ENCODE assay signal across 8 mouse cellular contexts in genomic region chr8:3387286-3387685, GRCm38 (mm10). TPM values are rescaled to one million over a fixed set of nuclear protein-coding genes. Genes with fewer than 3 reads are reported as not detected.
DNase-seq lines count a peak whose midpoint lies in the region; ATAC-seq lines count a peak whose summit lies in the region.

No protein-coding gene starts in this region.

- no peak for ATAC-seq in neural tube, embryonic 15.5 days (ENCODE audit: low FRiP score)
- peak; percentile 69; the same call in 1 of the 2 replicates for ATAC-seq in kidney, embryonic 15.5 days (replicated peaks; ENCODE audit: low FRiP score)

- no peak overlapping the region for H3K4me2 ChIP-seq in neural tube, embryonic 15.5 days
- no peak overlapping the region for H3K4me2 ChIP-seq in kidney, embryonic 15.5 days

- no peak overlapping the region for H3K9ac ChIP-seq in neural tube, embryonic 15.5 days (replicated peaks)
- H3K9ac ChIP-seq in kidney, embryonic 15.5 days, result no peak overlapping the region

- no peak overlapping the region for H3K27ac ChIP-seq in neural tube, embryonic 15.5 days (replicated peaks)
- no peak overlapping the region for H3K27ac ChIP-seq in kidney, embryonic 15.5 days

- H3K9me3 ChIP-seq in neural tube, embryonic 15.5 days (replicated peaks), result no peaks in the 10 kb centered on the region
- no peaks in the 10 kb centered on the region for H3K9me3 ChIP-seq in kidney, embryonic 15.5 days (replicated peaks)

- 46% methylated on average over 6 of the region's 6 CpGs for WGBS in neural tube, embryonic 15.5 days
- 48% methylated on average over 6 of the region's 6 CpGs for WGBS in kidney, embryonic 15.5 days

- H3K27me3 ChIP-seq in neural tube, embryonic 15.5 days (replicated peaks), result no peaks in the 10 kb centered on the region
- H3K27me3 ChIP-seq in kidney, embryonic 15.5 days, result no peaks in the 10 kb centered on the region

- H3K36me3 ChIP-seq in neural tube, embryonic 15.5 days, result no peaks in the 10 kb centered on the region
- H3K36me3 ChIP-seq in kidney, embryonic 15.5 days, result no peaks in the 10 kb centered on the region

- H3K4me3 ChIP-seq in neural tube, embryonic 15.5 days (replicated peaks), result no peak overlapping the region
- H3K4me3 ChIP-seq in kidney, embryonic 15.5 days (replicated peaks), result no peak overlapping the region

- H3K4me1 ChIP-seq in neural tube, embryonic 15.5 days, result peaks cover 3% of the 10 kb centered on the region
- peaks cover 3% of the 10 kb centered on the region for H3K4me1 ChIP-seq in kidney, embryonic 15.5 days

- peak; percentile 61 for DNase-seq in neural tube, embryonic 10.5 days (ENCODE audit: extremely low spot score, low spot score)
- DNase-seq in c-Kit-positive CD71-positive TER-119-negative erythroid progenitor cells, embryonic 14.5 days (ENCODE audit: low read depth), result peak; percentile 60
- peak; percentile 62 for DNase-seq in gastrocnemius, adult 18-20 months (ENCODE audit: low spot score)
- DNase-seq in lung, adult 18-20 months, result peak; percentile 57 to 70
- peak; percentile 61 for DNase-seq in ovary, postnatal 14 days (ENCODE audit: low spot score)
- DNase-seq in thymus, postnatal 10 days (ENCODE audit: low spot score in 2 of 2), result peak; percentile 38 to 72

RNA-seq across cellular contexts. Expression of gene Arhgef18, which starts 5.5 kb away (rescaled TPM):
- polyA plus RNA-seq in neural tube, embryonic 15.5 days (2015; fragmentation: Nextera tagmentation; extraction: Ambion mirVana), result 8.1 and 9.5 TPM in 2 replicates
- 10 to 100 TPM in 1 of 2 experiments, 1 to 10 TPM in 1; 8.4 to 10.5 TPM for total RNA-seq in gastrocnemius, adult 18-20 months (2021)
- polyA plus RNA-seq in kidney, embryonic 15.5 days (2015; fragmentation: Nextera tagmentation; extraction: Ambion mirVana), result 10.9 and 11.2 TPM in 2 replicates

RNA-seq across cellular contexts. Expression of gene A430078G23Rik, which starts 34.1 kb away (rescaled TPM):
- 1.1 TPM in 1 of 2 replicates, not detected in the other for polyA plus RNA-seq in neural tube, embryonic 15.5 days (2015; fragmentation: Nextera tagmentation; extraction: Ambion mirVana)
- total RNA-seq in gastrocnemius, adult 18-20 months (2021), result under 1 TPM in 1 of 2 experiments, not detected in 1; 0.11 TPM
- polyA plus RNA-seq in kidney, embryonic 15.5 days (2015; fragmentation: Nextera tagmentation; extraction: Ambion mirVana), result 0.12 TPM in 1 of 2 replicates, not detected in the other
